Mouse (Mus musculus): ENCODE results near the gene Klhl1.

DNA sequence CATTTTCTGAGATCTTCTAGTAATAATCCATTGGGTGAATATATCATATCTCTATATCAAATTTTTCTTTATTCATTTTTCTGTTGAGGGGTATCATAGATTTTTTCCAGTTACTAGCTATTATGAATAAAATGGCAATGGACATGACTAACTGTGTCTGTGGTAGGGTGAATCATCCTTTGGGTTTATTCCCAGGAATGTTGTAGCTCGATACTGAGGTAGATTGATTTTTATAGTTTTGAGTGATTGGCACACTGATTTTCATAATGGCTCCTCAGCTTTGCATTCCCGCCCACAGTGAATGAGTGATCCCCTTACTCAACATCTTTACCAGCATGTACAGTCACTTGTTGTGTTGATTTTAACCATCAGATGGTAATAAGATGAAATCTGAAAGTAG lies 19.0 kb downstream of the Klhl1 start:
- TF ChIP-seq POLR2A (IDR thresholded peaks at IDR 0.05; ENCODE audit: borderline replicate concordance, extremely low read depth, insufficient read depth, insufficient read length, poor library complexity, severe bottlenecking) (no peak), CTCF (IDR thresholded peaks at IDR 0.05; ENCODE audit: borderline replicate concordance, extremely low read depth, insufficient read depth, insufficient read length) (no peak)
